Mouse (Mus musculus): ENCODE data around the gene Tnfsf9.

GRCm38 (mm10) chr17:57062011-57062521 is 43.1 kb upstream of the Tnfsf9 start:
- TF ChIP-seq CTCF (IDR thresholded peaks at IDR 0.05; ENCODE audit: control insufficient read depth, insufficient read depth, insufficient read length), result no peak
- no peak for TF ChIP-seq USF1 (IDR thresholded peaks at IDR 0.05; ENCODE audit: low read depth)
